Mouse (Mus musculus) embryo, embryonic 11.5 days (tissue): ENCODE measurements around the gene Bean1.
"Not testable (repeated sequence)": the region's sequence is repeated elsewhere in the genome, so short reads cannot be mapped to it uniquely, and the experiment has no call there.

Experiments used
- DNase-seq: peaks from one replicate; pipeline ENCODE4 v3.0.0-alpha.2; 2012; ENCODE audit warnings: low read depth, low spot score

The Bean1 gene

GRCm38 (mm10) chr8:104242038-104242644, 71.9 kb downstream of the Bean1 start:
- no peak for DNase-seq

- no peak for DNase-seq
Measured at GRCm38 (mm10) chr8:104246621-104247020, 76.4 kb downstream of the Bean1 start.

DNA sequence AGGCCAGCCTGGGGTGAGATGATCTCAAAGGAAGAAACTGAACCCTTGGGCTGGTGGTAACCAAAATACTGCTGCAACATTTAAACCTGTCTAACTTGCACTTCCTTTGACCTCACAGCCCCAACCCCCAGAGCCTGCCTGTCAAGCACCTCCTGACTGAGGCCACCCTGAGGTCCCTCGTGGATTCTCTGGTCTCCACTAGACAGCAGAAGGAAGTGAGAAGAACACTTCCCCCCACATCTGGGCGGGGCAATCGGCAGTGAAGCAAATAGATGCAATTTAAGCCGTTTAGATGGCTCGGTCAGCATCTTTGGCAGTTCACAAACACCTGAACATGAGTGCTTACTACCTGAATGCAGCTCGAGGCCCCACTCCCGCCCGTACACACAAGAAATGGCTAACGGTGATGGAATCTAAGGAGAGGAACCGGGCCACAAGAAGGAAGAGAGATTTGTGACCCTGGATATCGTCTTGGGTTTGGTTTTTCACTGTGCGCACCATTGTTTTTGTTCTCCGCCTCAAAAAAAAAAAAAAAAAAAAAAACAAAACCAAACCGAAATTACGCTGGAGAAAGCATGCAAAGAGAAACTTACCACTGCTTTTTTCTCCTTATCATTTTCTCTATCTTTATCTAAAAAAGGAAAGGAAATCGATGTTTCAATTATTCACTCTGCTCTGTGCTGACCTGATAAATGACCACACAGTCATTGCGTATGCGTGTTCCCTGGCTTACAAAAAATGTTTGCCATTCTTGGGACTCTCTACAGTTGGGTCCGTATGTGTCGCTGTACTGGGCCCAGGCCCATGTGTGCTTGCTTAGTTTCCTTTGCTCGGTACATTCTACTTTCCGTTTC, 77.0 kb downstream of the Bean1 start:
- DNase-seq, result no peak

- DNase-seq, result no peak
Measured at GRCm38 (mm10) chr8:104247908-104248275, 77.7 kb downstream of the Bean1 start.

- DNase-seq, result peak; percentile 51
Measured at GRCm38 (mm10) chr8:104248276-104248675, 78.0 kb downstream of the Bean1 start, which contains the start of gene Tk2. Gene Tk2 (minus strand): TSS chr8:104248558.

DNA sequence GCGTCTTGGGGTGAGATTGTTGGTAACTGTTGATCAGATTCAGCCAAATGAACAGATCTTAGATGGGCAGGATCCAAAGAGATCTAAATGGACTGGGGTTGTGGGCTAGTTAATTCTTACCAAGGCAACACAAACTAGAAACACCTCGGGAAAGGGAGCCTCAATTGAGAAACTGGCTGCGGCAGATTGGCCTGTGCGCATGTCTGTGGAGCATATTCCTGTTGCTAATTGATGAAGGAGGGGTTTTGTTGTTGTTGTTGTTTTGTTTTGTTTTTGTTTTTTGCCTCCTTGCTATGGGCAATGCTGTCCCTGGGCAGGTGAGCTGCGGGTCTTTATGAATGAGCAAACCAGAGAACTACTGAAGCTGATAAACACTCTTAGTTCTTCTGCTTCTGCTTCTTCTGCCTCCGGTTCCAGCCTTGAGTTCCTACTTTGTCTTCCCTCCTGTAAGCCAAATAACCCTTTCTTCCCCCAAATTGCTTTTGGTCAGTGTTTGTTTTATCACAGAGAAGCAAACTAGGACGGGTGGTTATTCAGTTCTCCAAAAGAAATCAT, 79.3 kb downstream of the Bean1 start:
- DNase-seq, result no peak

DNA sequence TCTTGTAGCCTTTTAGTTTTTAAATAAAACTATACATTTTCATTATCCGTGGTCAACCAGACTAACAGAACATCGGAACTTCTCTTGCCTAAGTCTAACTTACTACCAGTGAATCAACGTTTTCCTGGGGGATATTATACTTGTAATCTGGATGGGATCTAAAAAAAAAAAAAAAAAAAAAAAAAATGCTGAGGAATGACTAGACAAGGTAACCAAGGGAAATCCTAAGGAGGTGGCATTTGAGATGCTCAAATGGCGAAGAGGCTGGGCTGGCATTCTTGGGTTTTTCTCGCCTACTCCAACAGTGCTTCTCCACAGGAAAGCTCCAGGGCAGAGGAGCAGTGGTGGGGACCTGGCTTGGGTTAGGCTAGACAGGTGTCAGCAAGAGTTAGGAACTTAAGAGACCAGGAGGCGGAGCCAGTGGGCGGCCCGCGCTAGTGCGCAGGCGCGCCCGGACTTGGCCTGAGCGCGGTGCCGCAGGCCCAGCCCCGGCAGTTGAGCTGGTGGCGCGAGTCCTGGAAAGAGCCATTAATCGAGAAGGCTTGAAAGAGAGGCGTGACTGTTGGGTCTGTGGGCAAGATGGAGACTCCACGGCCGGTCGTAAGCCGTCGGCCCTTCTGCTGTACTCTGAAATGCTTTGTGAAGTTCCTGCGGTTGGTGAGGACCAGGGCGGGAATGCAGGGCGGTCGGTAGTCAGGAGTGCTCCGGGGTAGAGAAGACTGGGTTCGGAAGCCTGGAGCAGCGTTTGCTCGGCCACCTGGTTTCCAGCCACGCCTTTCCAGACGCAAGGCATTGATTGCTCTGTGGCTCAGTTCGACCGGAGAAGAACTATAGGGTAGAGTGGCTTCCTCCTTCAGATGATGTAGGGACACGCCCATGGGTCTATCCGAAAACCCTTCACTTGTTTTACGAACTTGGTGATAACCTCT, 80.5 kb downstream of the Bean1 start, which contains the start of gene Cklf:
TSS of gene Cklf (plus strand) at position 423 of the 929 bp plus-strand sequence.
- DNase-seq, result peak; percentile 91

- DNase-seq, result no peak
Measured at GRCm38 (mm10) chr8:104251461-104251860, 81.2 kb downstream of the Bean1 start.

DNA sequence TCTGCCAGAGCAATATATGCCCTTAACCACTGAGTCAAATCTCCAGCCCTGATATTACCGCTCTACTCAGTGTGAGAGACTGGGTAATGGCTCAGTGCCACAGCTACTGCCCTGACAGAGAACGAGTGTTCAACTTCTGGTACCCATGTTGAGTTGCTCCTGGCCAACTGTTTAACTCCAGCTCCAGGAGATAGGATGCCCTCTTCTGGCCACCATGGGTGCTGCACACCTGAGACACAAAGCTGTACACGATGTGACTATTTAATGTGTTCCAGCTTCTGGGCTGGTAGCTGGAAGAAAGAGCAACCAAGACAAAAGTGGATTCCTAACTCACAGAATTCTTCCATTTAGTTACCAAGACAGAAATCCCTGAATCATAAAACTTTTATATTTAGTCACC, 82.8 kb downstream of the Bean1 start:
- no peak for DNase-seq

DNA sequence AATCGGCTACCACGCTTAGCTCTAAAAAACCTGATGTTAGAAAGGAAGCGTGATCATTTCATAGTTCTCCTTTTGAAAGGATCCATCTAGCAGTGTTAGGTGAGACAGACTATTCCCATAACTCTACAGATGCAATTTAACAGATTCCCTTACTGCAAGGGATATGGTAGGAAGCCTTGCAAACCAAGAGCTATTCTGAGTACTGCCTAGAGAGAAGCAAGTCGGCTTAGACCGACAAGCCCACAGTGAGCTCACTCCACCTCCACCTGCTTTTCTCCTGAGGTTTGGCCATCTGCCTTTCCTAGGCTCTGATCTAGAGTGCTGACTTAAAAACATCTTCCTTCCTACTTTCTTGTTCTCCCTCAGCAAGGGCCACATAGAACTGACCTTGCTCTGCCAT, 91.6 kb downstream of the Bean1 start:
- not testable (repeated sequence) for DNase-seq

GRCm38 (mm10) chr8:104264271-104264935, 94.2 kb downstream of the Bean1 start:
- not testable (repeated sequence) for DNase-seq

DNA sequence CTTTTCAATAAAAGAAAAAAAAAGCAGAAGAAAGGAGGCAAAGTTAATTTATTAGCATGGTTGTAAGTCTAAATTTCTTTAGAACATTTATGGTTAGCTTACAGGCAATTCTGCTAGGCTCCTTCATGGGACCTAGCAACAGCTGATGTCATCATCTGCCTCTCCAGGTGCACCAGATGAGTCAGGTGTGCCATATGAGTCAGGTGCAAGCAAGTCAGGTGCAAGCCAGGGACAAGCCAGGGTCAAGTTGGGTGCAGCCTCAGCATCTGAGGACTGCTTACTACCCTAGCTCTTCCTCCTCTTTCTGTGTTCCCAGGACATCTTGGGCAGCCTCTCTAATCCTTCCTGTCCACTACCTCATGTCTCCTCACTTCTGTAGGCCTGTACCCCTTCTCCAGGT, 98.1 kb downstream of the Bean1 start:
- no peak for DNase-seq
